Comparison of ENCODE assay signal across 14 mouse cellular contexts in the genomic region with DNA sequence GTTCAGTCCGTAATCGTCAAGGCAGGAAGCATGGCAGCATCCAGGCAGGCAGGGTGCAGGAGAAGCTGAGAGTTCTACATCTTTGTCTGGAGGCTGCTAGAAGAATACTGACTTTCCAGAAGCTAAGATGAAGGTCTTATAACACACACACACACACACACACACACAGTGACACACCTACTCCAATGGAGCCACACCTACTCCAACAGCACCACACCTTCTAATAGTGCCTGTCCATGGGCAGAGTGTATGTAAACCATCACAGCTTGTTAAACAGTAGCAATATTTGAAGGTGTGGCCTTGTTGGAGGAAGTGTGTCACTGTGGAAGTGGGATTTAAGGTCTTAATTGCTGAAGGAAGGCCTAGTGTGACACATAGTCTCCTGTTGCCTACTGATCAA.
"Had no signal": no experiment of that assay in that cellular context is flagged by ENCODE, and none has a peak within 500 bp of the region (broad histone marks: within the 10 kb centered on the region; RNA-seq: fewer than 3 reads in every experiment).

No protein-coding gene starts in this region.

- H3K27ac ChIP-seq: lung, embryonic 15.5 days; macrophage; midbrain, embryonic 13.5 days; midbrain, embryonic 15.5 days; neural tube, embryonic 12.5 days; stomach, embryonic 15.5 days had no signal

- DNase-seq: lung, adult 2 months; lung, postnatal 14 days; lung, postnatal 36 days; right cerebral cortex, postnatal 14 days; thymus, adult 18-20 months; thymus, postnatal 14 days; thymus, postnatal 36 days had no signal

- H3K4me3 ChIP-seq: lung, embryonic 15.5 days; megakaryocyte, embryonic 14.5 days; midbrain, embryonic 13.5 days; midbrain, embryonic 15.5 days; neural tube, embryonic 12.5 days; stomach, embryonic 15.5 days had no signal
